Mouse (Mus musculus) stomach, postnatal 0 days (tissue): Measurements from ENCODE around the gene Gm17349. TPM values are rescaled to one million over a fixed set of nuclear protein-coding genes. Genes with fewer than 3 reads are reported as not detected.

Experiments
- ATAC-seq: fragments of 200-750 bp; cut with Nextera tagmentation; 2 replicates; pipeline ENCODE4 v1.8.0; 2017; ENCODE audit not compliant: low FRiP score, low TSS enrichment
- DNase-seq: peaks from one replicate; pipeline ENCODE4 v3.0.0-alpha.2; 2016; ENCODE audit warnings: low spot score
- H3K27ac ChIP-seq: fragments of 300-500 bp; sonication (generic); replicated peaks from 2 replicates; pipeline ENCODE4 v1.5.1; 2014; ENCODE audit warnings: mild to moderate bottlenecking, control low read depth
- H3K27me3 ChIP-seq: fragments of 300-500 bp; sonication (generic); 2 replicates; pipeline ENCODE4 v1.6.1; 2014; ENCODE audit warnings: low read length; ENCODE audit not compliant: control insufficient read depth, insufficient read depth
- H3K36me3 ChIP-seq: fragments of 300-500 bp; sonication (generic); 2 replicates; pipeline ENCODE4 v1.6.1; 2014; ENCODE audit warnings: low read length, mixed read lengths; ENCODE audit not compliant: control insufficient read depth, insufficient read depth
- H3K4me1 ChIP-seq: fragments of 300-500 bp; sonication (generic); replicated peaks from 2 replicates; pipeline ENCODE4 v1.6.1; 2014; ENCODE audit warnings: antibody characterized with exemption; ENCODE audit not compliant: control insufficient read depth, insufficient read depth
- H3K4me2 ChIP-seq: fragments of 300-500 bp; sonication (generic); replicated peaks from 2 replicates; pipeline ENCODE4 v1.6.1; 2014; ENCODE audit warnings: low read depth, mild to moderate bottlenecking, control low read depth, moderate library complexity
- H3K4me3 ChIP-seq: fragments of 300-500 bp; sonication (generic); 2 replicates; pipeline ENCODE4 v1.5.1; 2014; ENCODE audit warnings: low read depth, low read length, control low read depth
- H3K9ac ChIP-seq: fragments of 300-500 bp; sonication (generic); 2 replicates; pipeline ENCODE4 v1.6.1; 2014; ENCODE audit warnings: mild to moderate bottlenecking, low read length, control low read depth, mixed read lengths
- H3K9me3 ChIP-seq: fragments of 300-500 bp; sonication (generic); 2 replicates; pipeline ENCODE4 v1.6.1; 2016; ENCODE audit warnings: low read length; ENCODE audit not compliant: control insufficient read depth
- CTCF ChIP-seq: IDR thresholded peaks from 2 replicates; pipeline ENCODE4 v1.5.1; 2016; ENCODE audit warnings: antibody characterized with exemption, low read depth, mild to moderate bottlenecking, moderate library complexity
- EP300 ChIP-seq: optimal IDR thresholded peaks from 2 replicates; pipeline ENCODE3; 2016; ENCODE audit warnings: antibody characterized with exemption
- WGBS: fragments of 180-500 bp; shearing (Covaris S2); extraction: QIAGEN DNeasy Blood & Tissue Kit; methylation state at CpG from one replicate; pipeline ENCODE4 v1.1.7; 2014; 5-methylcytosine and 5-hydroxymethylcytosine counted together
- polyA plus RNA-seq: library from polyadenylated mRNA; unstranded; fragments of >200 nt; fragmentation: Nextera tagmentation; extraction: Ambion mirVana; gene quantifications from 2 replicates; pipeline ENCODE4 v1.2.1, GENCODE M21; 2015

The Gm17349 gene
- polyA plus RNA-seq, 1 experiment from 2014 or later, result 2.5 TPM

- Histone ChIP-seq H3K27ac (no peak overlapping the region), H3K36me3 (peaks cover 33% of the 10 kb centered on the region), H3K4me3 (no peak overlapping the region), H3K4me2 (no peak overlapping the region), H3K9me3 (no peaks in the 10 kb centered on the region), H3K9ac (no peak overlapping the region), H3K27me3 (no peaks in the 10 kb centered on the region), H3K4me1 (no peaks in the 10 kb centered on the region)
- DNase-seq (no peak), ATAC-seq (peak; percentile 1; the same call in 1 of the 2 replicates)
- TF ChIP-seq CTCF, result no peak
- 64% methylated on average over 13 of the region's 13 CpGs for WGBS
Measured at GRCm38 (mm10) chr15:99712666-99713559, 7.6 kb upstream of the Gm17349 start.

- H3K4me1 ChIP-seq, result no peaks in the 10 kb centered on the region
- peaks cover 40% of the 10 kb centered on the region for H3K36me3 ChIP-seq
- H3K9ac ChIP-seq, result no peak overlapping the region
- H3K4me2 ChIP-seq, result no peak overlapping the region
- no peak for TF ChIP-seq CTCF
- no peak for TF ChIP-seq EP300
- no peak overlapping the region for H3K27ac ChIP-seq
- no peak overlapping the region for H3K4me3 ChIP-seq
- WGBS, result 61% methylated on average over 3 of the region's 3 CpGs
- ATAC-seq (no peak), DNase-seq (no peak)
- no peaks in the 10 kb centered on the region for H3K9me3 ChIP-seq
- no peaks in the 10 kb centered on the region for H3K27me3 ChIP-seq
Measured at GRCm38 (mm10) chr15:99711491-99711890, 6.2 kb upstream of the Gm17349 start.

GRCm38 (mm10) chr15:99710221-99711190, 5.2 kb upstream of the Gm17349 start:
- no peak overlapping the region for H3K9ac ChIP-seq

GRCm38 (mm10) chr15:99708176-99708575, 2.9 kb upstream of the Gm17349 start:
- H3K4me3 ChIP-seq, result no peak overlapping the region
- H3K9ac ChIP-seq, result no peak overlapping the region
- H3K27ac ChIP-seq, result no peak overlapping the region
- H3K4me1 ChIP-seq, result no peaks in the 10 kb centered on the region
- peaks cover 43% of the 10 kb centered on the region for H3K36me3 ChIP-seq
- no peaks in the 10 kb centered on the region for H3K9me3 ChIP-seq
- no peak for DNase-seq
- no peak overlapping the region for H3K4me2 ChIP-seq
- H3K27me3 ChIP-seq, result no peaks in the 10 kb centered on the region
- ATAC-seq, result no peak
- TF ChIP-seq CTCF (no peak), EP300 (no peak)
- WGBS, result 93% methylated on average over 13 of the region's 13 CpGs

More at GRCm38 (mm10) chr15:99710221-99711190, 5.2 kb upstream of the Gm17349 start:
- Histone ChIP-seq H3K36me3 (peaks cover 43% of the 10 kb centered on the region), H3K27ac (no peak overlapping the region), H3K4me1 (no peaks in the 10 kb centered on the region), H3K4me2 (no peak overlapping the region), H3K27me3 (no peaks in the 10 kb centered on the region), H3K9me3 (no peaks in the 10 kb centered on the region), H3K4me3 (no peak overlapping the region)
- WGBS, result 90% methylated on average over 10 of the region's 10 CpGs
- no peak for ATAC-seq
- no peak for TF ChIP-seq EP300
- TF ChIP-seq CTCF, result 0 out of 2 replicates have a peak, but pooled peaks have one; percentile 25
- DNase-seq, result no peak

- no peak for TF ChIP-seq CTCF
- TF ChIP-seq EP300, result no peak
- no peak for DNase-seq
- Histone ChIP-seq H3K4me1 (no peaks in the 10 kb centered on the region), H3K9me3 (no peaks in the 10 kb centered on the region), H3K4me2 (no peak overlapping the region), H3K36me3 (peaks cover 23% of the 10 kb centered on the region), H3K27ac (0 out of 2 replicates have a peak overlapping the region, but pooled peaks have one; percentile 13), H3K9ac (no peak overlapping the region), H3K4me3 (no peak overlapping the region), H3K27me3 (no peaks in the 10 kb centered on the region)
- no peak for ATAC-seq
- WGBS, result 82% methylated on average over 7 of the region's 7 CpGs
Measured at GRCm38 (mm10) chr15:99704881-99705280, 409 bp downstream of the Gm17349 start.
